Mouse (Mus musculus) effector memory CD4-positive, alpha-beta T cell, adult 5 months (primary cell): ENCODE measurements around the gene Clec4n. TPM values are rescaled to one million over a fixed set of nuclear protein-coding genes. Genes with fewer than 3 reads are reported as not detected.

Experiments used
- polyA plus RNA-seq: library from polyadenylated mRNA; unstranded; fragments of 100-300 nt; shearing (Covaris generic); gene quantifications from one replicate; pipeline ENCODE4 v1.2.1, GENCODE M21; 2017

Clec4n gene
- polyA plus RNA-seq, result not detected

DNA sequence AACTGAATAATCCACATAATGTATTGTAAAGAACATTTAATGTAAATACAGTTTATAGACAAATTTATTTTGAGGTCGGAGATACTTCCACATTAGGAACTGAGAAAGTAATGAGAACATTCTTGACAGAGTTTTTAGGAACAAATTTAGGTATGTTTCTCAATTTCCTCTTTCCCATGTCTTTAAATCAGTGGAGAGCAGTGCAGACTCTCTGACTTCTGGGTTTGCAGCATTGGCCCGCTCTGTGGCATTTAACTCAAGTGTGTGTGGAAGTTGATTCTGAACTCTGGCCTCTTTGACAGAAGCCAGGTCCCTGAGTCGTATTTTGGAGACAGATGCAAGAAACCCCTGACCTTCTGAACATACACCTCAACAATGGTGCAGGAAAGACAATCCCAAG, at the start of gene Clec4n:
TSS of gene Clec4n (plus strand) at position 200 of the 400 bp plus-strand sequence.

DNA sequence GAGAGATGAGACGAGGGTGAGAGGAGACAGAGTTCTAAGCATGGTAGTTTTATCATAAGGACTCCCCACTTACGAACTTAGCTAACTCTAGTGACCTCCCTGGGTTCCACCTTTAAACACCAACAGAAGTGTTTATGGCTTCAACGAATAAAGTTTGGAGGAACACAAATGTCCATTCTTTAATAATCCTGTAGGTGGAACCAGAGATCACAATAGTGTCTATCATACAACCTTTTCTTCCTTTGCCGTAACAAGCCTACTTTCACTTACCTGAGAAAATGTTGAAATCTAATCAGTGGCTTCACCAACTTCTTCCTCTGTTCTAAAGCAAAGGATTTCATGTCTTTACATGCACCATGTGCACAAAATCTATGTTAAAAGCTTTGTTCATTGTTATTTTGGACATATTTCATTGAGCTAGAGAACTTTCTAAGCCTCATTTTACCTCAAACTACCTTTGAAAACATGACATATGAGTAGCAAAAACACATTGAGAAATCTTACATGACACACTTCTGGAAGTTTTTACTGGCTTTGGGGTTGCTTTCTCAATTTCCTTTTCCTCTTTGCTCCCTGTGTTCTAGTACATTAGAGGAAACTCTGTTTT, 32.0 kb downstream of the Clec4n start, which contains the start of gene Clec4d:
TSS of gene Clec4d (plus strand) at position 557 of the 607 bp plus-strand sequence.

DNA sequence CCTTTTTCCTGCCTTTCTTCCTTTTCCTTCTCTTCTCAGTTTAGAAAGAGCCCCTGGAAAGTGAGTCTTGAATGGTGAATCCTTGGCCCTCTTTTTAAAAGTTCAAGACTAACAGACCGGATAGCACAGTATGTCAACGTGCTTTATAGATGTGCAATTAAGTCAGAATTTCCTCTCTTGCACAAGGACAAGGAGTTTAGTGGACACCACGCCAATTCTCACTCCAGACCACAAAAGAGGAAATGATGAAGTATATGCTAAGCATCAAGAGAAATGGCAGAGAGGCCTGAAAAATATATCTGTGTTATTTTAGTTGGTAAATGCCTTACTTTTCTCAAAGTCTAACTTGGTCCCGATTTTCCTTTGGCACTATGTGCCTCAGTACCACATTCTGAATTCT, 60.1 kb downstream of the Clec4n start, which contains the start of gene Clec4e:
TSS of gene Clec4e (minus strand) at position 118 of the 400 bp plus-strand sequence.

Other genes with a start within 250 kb of the Clec4n start
- gene Clec4a4, start 239.5 kb upstream of the Clec4n start, polyA plus RNA-seq, result not detected
- gene Clec4b1, start 179.9 kb upstream of the Clec4n start, polyA plus RNA-seq, result not detected
- gene Clec4a2, start 123.4 kb upstream of the Clec4n start, polyA plus RNA-seq, result not detected
- gene Clec4b2, start 57.0 kb upstream of the Clec4n start, polyA plus RNA-seq, result not detected
- not detected for gene Clec4d, start 32.3 kb downstream of the Clec4n start, polyA plus RNA-seq
- 0.16 TPM for gene Clec4e, start 60.0 kb downstream of the Clec4n start, polyA plus RNA-seq
- not detected for gene Vmn2r19, start 78.5 kb downstream of the Clec4n start, polyA plus RNA-seq
- gene Vmn2r20, start 188.3 kb downstream of the Clec4n start, polyA plus RNA-seq, result 0.04 TPM